Mouse (Mus musculus) myocyte (in vitro differentiated cells): ENCODE data around the gene Tmed9. TPM values are rescaled to one million over a fixed set of nuclear protein-coding genes. Genes with fewer than 3 reads are reported as not detected.
"Not testable (repeated sequence)": the region's sequence is repeated elsewhere in the genome, so short reads cannot be mapped to it uniquely, and the experiment has no call there.

Experiments
- H3K27me3 ChIP-seq: one replicate; pipeline ENCODE4 v1.6.1; 2011; ENCODE audit not compliant: control insufficient read depth, insufficient read depth, insufficient read length
- H3K36me3 ChIP-seq: one replicate; pipeline ENCODE4 v1.6.1; 2011; ENCODE audit not compliant: control insufficient read depth, insufficient read depth
- H3K4me2 ChIP-seq: one replicate; pipeline ENCODE4 v1.6.1; 2011; ENCODE audit warnings: low read depth, control low read depth
- H3K4me3 ChIP-seq: one replicate; pipeline ENCODE4 v1.5.1; 2011; ENCODE audit warnings: mild to moderate bottlenecking, control low read depth, moderate library complexity
- H3K79me2 ChIP-seq: one replicate; pipeline ENCODE4 v1.6.1; 2011; ENCODE audit not compliant: control insufficient read depth, insufficient read depth
- H3ac ChIP-seq: one replicate; pipeline ENCODE4 v1.6.1; 2011; ENCODE audit not compliant: control insufficient read depth, insufficient read length
- CEBPB ChIP-seq: IDR thresholded peaks from 2 replicates; pipeline ENCODE4 v1.6.1; 2011; ENCODE audit warnings: mild to moderate bottlenecking, moderate library complexity; ENCODE audit not compliant: poor library complexity, insufficient read depth, severe bottlenecking
- E2F4 ChIP-seq: IDR thresholded peaks from one replicate; pipeline ENCODE4 v1.6.1; 2011; ENCODE audit warnings: mild to moderate bottlenecking, control low read depth, moderate library complexity; ENCODE audit not compliant: insufficient read depth
- MAX ChIP-seq: IDR thresholded peaks from one replicate; pipeline ENCODE4 v1.6.1; 2011; ENCODE audit warnings: low read depth, mild to moderate bottlenecking, control low read depth
- MYOD1 ChIP-seq, 3 experiments: IDR thresholded peaks; one replicate each; pipeline ENCODE4 v1.6.1; 2011; ENCODE audit warnings: control low read depth in 2 of 3, low read depth in 2 of 3, mild to moderate bottlenecking in 2 of 3, moderate library complexity in 1 of 3; ENCODE audit not compliant: insufficient read length in 2 of 3, control insufficient read depth in 1 of 3
- MYOG ChIP-seq, 3 experiments: IDR thresholded peaks; one replicate each; pipeline ENCODE4 v1.6.1; 2011; ENCODE audit warnings: control low read depth in 2 of 3, low read depth in 2 of 3, mild to moderate bottlenecking in 2 of 3; ENCODE audit not compliant: insufficient read length in 2 of 3, control insufficient read depth in 1 of 3, insufficient read depth in 1 of 3
- POLR2A ChIP-seq: IDR thresholded peaks from one replicate; pipeline ENCODE4 v1.6.1; 2011; ENCODE audit warnings: low read depth, mild to moderate bottlenecking, control low read depth, moderate library complexity; ENCODE audit not compliant: insufficient read length
- POLR2AphosphoS2 ChIP-seq: IDR thresholded peaks from one replicate; pipeline ENCODE4 v1.6.1; 2011; ENCODE audit warnings: low read depth, control low read depth; ENCODE audit not compliant: insufficient read length
- REST ChIP-seq: IDR thresholded peaks from one replicate; pipeline ENCODE4 v1.6.1; 2011; ENCODE audit warnings: mild to moderate bottlenecking, control low read depth, moderate library complexity; ENCODE audit not compliant: insufficient read depth, insufficient read length
- SRF ChIP-seq: IDR thresholded peaks from one replicate; pipeline ENCODE4 v1.6.1; 2011; ENCODE audit warnings: low read depth; ENCODE audit not compliant: control insufficient read depth, insufficient read length
- TCF12 ChIP-seq: IDR thresholded peaks from one replicate; pipeline ENCODE4 v1.6.1; 2011; ENCODE audit warnings: mild to moderate bottlenecking, control low read depth; ENCODE audit not compliant: poor library complexity, insufficient read depth, severe bottlenecking
- TCF3 ChIP-seq: IDR thresholded peaks from one replicate; pipeline ENCODE4 v1.6.1; 2011; ENCODE audit warnings: low read depth, control low read depth; ENCODE audit not compliant: insufficient read length
- USF1 ChIP-seq: IDR thresholded peaks from one replicate; pipeline ENCODE4 v1.6.1; 2011; ENCODE audit warnings: low read depth, mild to moderate bottlenecking, control low read depth, moderate library complexity
- polyA plus RNA-seq: library from polyadenylated mRNA; unstranded; fragments of >200 nt; fragmentation: generic; extraction: Trizol; gene quantifications from one replicate; pipeline ENCODE4 v1.2.1, GENCODE M21; 2012; ENCODE audit warnings: missing spikeins

Gene Tmed9
- polyA plus RNA-seq, 1 experiment: 200 TPM

- H3K36me3 ChIP-seq: peaks cover 6% of the 10 kb centered on the region
- H3ac ChIP-seq: peak overlapping the region; percentile 55
- TF ChIP-seq MYOD1 (IDR thresholded peaks at IDR 0.05; ENCODE audit: control insufficient read depth in 1 of 3, insufficient read length in 2 of 3, low read depth in 2 of 3) (no peak), SRF (no peak), E2F4 (no peak)
- peak overlapping the region; percentile 98 for H3K4me2 ChIP-seq
- H3K4me3 ChIP-seq: peak overlapping the region; percentile 67
- H3K79me2 ChIP-seq: peaks cover 24% of the 10 kb centered on the region
- H3K27me3 ChIP-seq: no peaks in the 10 kb centered on the region
These were observed 61.6 kb downstream of the Tmed9 start for GRCm38 (mm10) chr13:55635146-55635571.

DNA sequence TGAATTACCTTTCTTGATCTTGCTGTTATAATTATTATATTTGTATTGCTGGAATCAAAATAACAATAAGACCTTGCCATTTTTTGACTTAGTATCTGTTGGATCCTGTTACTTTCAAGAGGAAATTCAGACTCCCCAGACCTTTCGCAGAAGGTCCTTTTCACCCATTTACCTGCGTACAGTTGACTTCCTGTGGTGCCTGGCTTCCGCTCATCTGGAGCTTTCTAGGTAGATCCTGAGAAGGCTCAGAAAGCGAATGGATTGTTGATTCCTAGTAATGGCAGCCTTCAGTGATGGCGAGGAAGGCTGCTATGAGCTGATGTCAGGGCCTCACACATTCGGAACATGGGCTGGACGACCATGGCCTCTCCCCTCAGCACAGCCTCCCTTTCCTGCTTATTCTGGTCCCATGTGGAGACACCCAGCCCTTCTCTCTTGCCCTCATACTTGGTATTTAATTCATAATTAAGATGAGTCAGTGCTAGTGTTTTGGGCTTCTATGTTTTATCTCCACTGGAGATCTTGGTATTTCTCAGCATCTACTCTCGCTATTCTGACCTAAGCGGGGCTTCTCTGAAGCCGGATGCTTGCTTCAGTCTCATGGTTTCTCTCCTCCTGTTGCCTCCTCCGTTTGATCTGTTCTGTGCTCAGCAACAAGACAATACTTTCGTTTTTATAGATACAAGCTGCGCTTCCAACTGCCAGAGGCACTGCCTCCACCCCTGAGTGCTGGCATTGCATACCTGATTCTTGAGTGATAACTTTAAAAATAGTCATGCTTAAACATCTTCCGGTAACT lies 62.9 kb downstream of the Tmed9 start:
- Histone ChIP-seq H3K4me3 (peak overlapping the region; percentile 67), H3K79me2 (peaks cover 32% of the 10 kb centered on the region), H3K27me3 (no peaks in the 10 kb centered on the region), H3K36me3 (peaks cover 14% of the 10 kb centered on the region), H3ac (no peak overlapping the region), H3K4me2 (peak overlapping the region; percentile 98)
- TF ChIP-seq POLR2AphosphoS2 (no peak), POLR2A (no peak), MYOD1 (IDR thresholded peaks at IDR 0.05; ENCODE audit: control insufficient read depth in 1 of 3, insufficient read length in 2 of 3, low read depth in 2 of 3) (no peak), REST (no peak), CEBPB (no peak), MAX (no peak), E2F4 (no peak), TCF3 (no peak)

- not testable (repeated sequence) for H3K4me3 ChIP-seq, H3ac ChIP-seq, H3K27me3 ChIP-seq, H3K4me2 ChIP-seq
- Histone ChIP-seq H3K79me2 (peaks cover 39% of the 10 kb centered on the region), H3K36me3 (peaks cover 24% of the 10 kb centered on the region)
These were observed 66.9 kb downstream of the Tmed9 start for GRCm38 (mm10) chr13:55640480-55640879.

GRCm38 (mm10) chr13:55644525-55644924 lies 71.0 kb downstream of the Tmed9 start:
- no peak overlapping the region for H3ac ChIP-seq
- H3K27me3 ChIP-seq: no peaks in the 10 kb centered on the region
- H3K79me2 ChIP-seq: peaks cover 21% of the 10 kb centered on the region
- no peak for TF ChIP-seq REST
- TF ChIP-seq CEBPB: no peak
- TF ChIP-seq USF1: no peak
- no peak for TF ChIP-seq TCF3
- TF ChIP-seq MYOD1 (IDR thresholded peaks at IDR 0.05; ENCODE audit: control insufficient read depth in 1 of 3, insufficient read length in 2 of 3, low read depth in 2 of 3): no peak
- no peak for TF ChIP-seq TCF12
- no peak for TF ChIP-seq E2F4
- no peak for TF ChIP-seq MAX
- TF ChIP-seq POLR2A: no peak
- TF ChIP-seq SRF: no peak
- TF ChIP-seq POLR2AphosphoS2: no peak
- no peak for TF ChIP-seq MYOG (IDR thresholded peaks at IDR 0.05; ENCODE audit: control insufficient read depth in 1 of 3, insufficient read depth in 1 of 3, insufficient read length in 2 of 3, low read depth in 2 of 3)
- peaks cover 43% of the 10 kb centered on the region for H3K36me3 ChIP-seq
- no peak overlapping the region for H3K4me3 ChIP-seq
- no peak overlapping the region for H3K4me2 ChIP-seq

Other genes with a start within 250 kb of the Tmed9 start
- 17.0 TPM for gene Mxd3, start 243.9 kb upstream of the Tmed9 start, polyA plus RNA-seq
- 84.7 TPM for gene Lman2, start 210.9 kb upstream of the Tmed9 start, polyA plus RNA-seq
- gene Rgs14, start 204.0 kb upstream of the Tmed9 start, polyA plus RNA-seq: 2.3 TPM
- gene Slc34a1, start 175.5 kb upstream of the Tmed9 start, polyA plus RNA-seq: 0.04 TPM
- not detected for gene Pfn3, start 158.5 kb upstream of the Tmed9 start, polyA plus RNA-seq
- gene F12, start 146.9 kb upstream of the Tmed9 start, polyA plus RNA-seq: not detected
- 29.1 TPM for gene Grk6, start 128.7 kb upstream of the Tmed9 start, polyA plus RNA-seq
- 5.1 TPM for gene Prr7, start 109.5 kb upstream of the Tmed9 start, polyA plus RNA-seq
- gene Dbn1, start 85.6 kb upstream of the Tmed9 start, polyA plus RNA-seq: 165 TPM
- gene Pdlim7, start 60.1 kb upstream of the Tmed9 start, polyA plus RNA-seq: 553 TPM
- gene Dok3, start 44.4 kb upstream of the Tmed9 start, polyA plus RNA-seq: 1.00 TPM
- gene Ddx41, start 37.1 kb upstream of the Tmed9 start, polyA plus RNA-seq: 33.3 TPM
- 13.5 TPM for gene Fam193b, start 2.6 kb upstream of the Tmed9 start, polyA plus RNA-seq
- 23.1 TPM for gene B4galt7, start 26.2 kb downstream of the Tmed9 start, polyA plus RNA-seq
- 27.8 TPM for gene Caml, start 49.3 kb downstream of the Tmed9 start, polyA plus RNA-seq
- gene Ddx46, start 61.3 kb downstream of the Tmed9 start, polyA plus RNA-seq: 8.7 TPM
- gene B230219D22Rik, start 119.4 kb downstream of the Tmed9 start, polyA plus RNA-seq: 18.2 TPM
- gene Txndc15, start 140.9 kb downstream of the Tmed9 start, polyA plus RNA-seq: 41.7 TPM
- gene Pcbd2, start 153.6 kb downstream of the Tmed9 start, polyA plus RNA-seq: 57.4 TPM
- gene Catsper3, start 210.8 kb downstream of the Tmed9 start, polyA plus RNA-seq: 0.14 TPM